Mouse (Mus musculus) liver, postnatal 0 days (tissue): Measurements from ENCODE around the gene Cenpp. TPM values are rescaled to one million over a fixed set of nuclear protein-coding genes. Genes with fewer than 3 reads are reported as not detected.

Experiments used
- ATAC-seq: fragments of 200-750 bp; cut with Nextera tagmentation; 2 replicates; pipeline ENCODE4 v1.8.0; 2017; ENCODE audit warnings: mild to moderate bottlenecking, moderate library complexity
- DNase-seq: peaks from one replicate; pipeline ENCODE4 v3.0.0-alpha.2; 2016
- H3K27ac ChIP-seq: fragments of 300-500 bp; sonication (generic); 2 replicates; pipeline ENCODE4 v1.5.1; 2014; ENCODE audit warnings: antibody characterized with exemption, moderate library complexity, mild to moderate bottlenecking, low read depth
- H3K27me3 ChIP-seq: fragments of 300-500 bp; sonication (generic); 2 replicates; pipeline ENCODE4 v1.6.1; 2014; ENCODE audit warnings: low read length, control low read depth, mixed read lengths; ENCODE audit not compliant: insufficient read depth
- H3K36me3 ChIP-seq: fragments of 300-500 bp; sonication (generic); replicated peaks from 2 replicates; pipeline ENCODE4 v1.6.1; 2014; ENCODE audit warnings: mild to moderate bottlenecking, control low read depth, low read length, moderate library complexity, mixed read lengths; ENCODE audit not compliant: insufficient read depth
- H3K4me1 ChIP-seq: fragments of 300-500 bp; sonication (generic); 2 replicates; pipeline ENCODE4 v1.6.1; 2014; ENCODE audit warnings: antibody characterized with exemption, mild to moderate bottlenecking, control low read depth; ENCODE audit not compliant: insufficient read depth
- H3K4me2 ChIP-seq: fragments of 300-500 bp; sonication (generic); 2 replicates; pipeline ENCODE4 v1.6.1; 2014; ENCODE audit warnings: low read depth, mild to moderate bottlenecking, low read length, moderate library complexity, mixed read lengths
- H3K4me3 ChIP-seq: fragments of 300-500 bp; sonication (generic); 2 replicates; pipeline ENCODE4 v1.5.1; 2014; ENCODE audit warnings: low read depth, low read length
- H3K9ac ChIP-seq: fragments of 300-500 bp; sonication (generic); replicated peaks from 2 replicates; pipeline ENCODE4 v1.6.1; 2014; ENCODE audit warnings: mild to moderate bottlenecking, moderate library complexity
- H3K9me3 ChIP-seq: fragments of 300-500 bp; sonication (generic); 2 replicates; pipeline ENCODE4 v1.6.1; 2016; ENCODE audit warnings: mild to moderate bottlenecking, control low read depth, low read length, mixed read lengths
- CTCF ChIP-seq: sonication (generic); IDR thresholded peaks from 2 replicates; pipeline ENCODE4 v1.5.1; 2016; ENCODE audit warnings: antibody characterized with exemption, low read depth
- EP300 ChIP-seq: IDR thresholded peaks from 2 replicates; pipeline ENCODE4 v1.6.1; 2016; ENCODE audit warnings: antibody characterized with exemption, low read depth, mild to moderate bottlenecking
- WGBS: fragments of 180-500 bp; shearing (Covaris S2); extraction: QIAGEN DNeasy Blood & Tissue Kit; methylation state at CpG from one replicate; pipeline ENCODE4 v1.1.7; 2014; ENCODE audit not compliant: insufficient replicate concordance; 5-methylcytosine and 5-hydroxymethylcytosine counted together
- polyA plus RNA-seq: library from polyadenylated mRNA; unstranded; fragments of >200 nt; fragmentation: Nextera tagmentation; extraction: Ambion mirVana; gene quantifications from 2 replicates; pipeline ENCODE4 v1.2.1, GENCODE M21; 2015

The Cenpp gene
- polyA plus RNA-seq, 1 experiment from 2014 or later = 13.7 TPM

DNA sequence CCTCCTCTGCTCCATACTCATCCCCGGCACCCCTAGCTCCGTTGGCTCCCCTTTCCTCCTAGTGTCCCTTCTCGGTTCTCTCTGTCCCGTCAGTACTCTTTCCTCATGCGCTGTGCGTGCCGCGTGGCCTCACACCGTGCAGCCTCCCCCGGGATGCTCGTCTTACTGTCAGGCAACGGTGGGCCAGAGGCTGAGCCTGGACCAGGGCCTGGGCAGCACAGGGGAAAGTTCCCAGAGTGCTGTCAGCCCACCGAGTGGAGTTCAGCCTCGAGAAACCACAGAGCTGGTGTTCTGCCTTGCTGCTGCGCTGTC, 231.0 kb downstream of the Cenpp start:
- Histone ChIP-seq H3K27ac (peak overlapping the region; percentile 86), H3K4me3 (peak overlapping the region; percentile 89), H3K4me1 (peaks cover 43% of the 10 kb centered on the region), H3K36me3 (no peaks in the 10 kb centered on the region), H3K9me3 (no peaks in the 10 kb centered on the region), H3K4me2 (peak overlapping the region; percentile 98), H3K9ac (peak overlapping the region; percentile 74), H3K27me3 (no peaks in the 10 kb centered on the region)
- under 1% methylated on average over 15 of the region's 15 CpGs for WGBS
- TF ChIP-seq EP300 (no peak), CTCF (no peak)
- ATAC-seq = peak; percentile 45
- DNase-seq = no peak

DNA sequence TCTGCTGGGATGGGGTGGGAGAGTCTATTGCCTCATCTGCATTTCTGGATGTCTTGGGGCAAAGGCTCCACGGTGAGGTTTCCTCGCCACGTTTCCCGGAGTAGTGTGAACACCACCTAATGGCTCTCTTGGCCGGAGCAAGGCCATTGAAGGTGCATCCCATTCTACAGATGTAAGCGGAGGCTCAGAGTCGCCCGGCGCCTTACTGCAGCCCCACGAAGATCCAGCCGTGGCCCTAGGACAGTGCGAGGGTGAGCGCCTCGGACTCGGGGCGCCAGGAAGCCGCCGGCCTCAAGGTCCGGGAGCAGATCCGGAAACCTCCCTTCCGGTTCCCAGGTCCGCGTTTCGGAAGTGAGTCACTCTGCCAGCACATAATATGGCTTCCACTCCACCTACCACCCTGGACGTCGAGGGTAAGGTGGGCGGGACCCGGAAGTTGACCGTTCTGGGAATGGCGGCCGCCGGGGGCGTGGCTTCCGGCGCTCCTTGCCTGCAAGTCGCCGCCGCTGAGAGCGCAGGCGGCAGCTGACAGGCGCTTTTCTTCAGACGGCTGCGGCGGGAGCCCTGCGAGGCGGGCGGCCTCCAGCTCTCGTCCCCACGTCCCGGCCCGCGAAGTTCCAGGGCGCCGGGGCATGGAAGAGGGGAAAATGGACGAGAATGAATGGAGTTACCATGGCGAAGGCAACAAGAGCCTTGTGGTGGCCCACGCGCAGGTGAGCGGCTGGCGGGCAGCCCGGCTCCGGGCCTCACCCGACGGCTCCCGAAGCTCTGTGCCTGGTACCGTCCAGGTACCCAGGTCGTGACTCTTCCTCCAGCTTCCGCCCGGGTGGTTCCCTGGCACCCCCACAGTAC, 231.6 kb downstream of the Cenpp start, which contains the start of gene Ippk:
Gene Ippk (plus strand): TSS at position 496 of the 852 bp plus-strand sequence.
- Histone ChIP-seq H3K4me3 (peak within 1 kb of the TSS; percentile 89), H3K9me3 (no peaks in the 10 kb centered on the region), H3K4me2 (peak within 1 kb of the TSS; percentile 98), H3K27ac (peak within 1 kb of the TSS; percentile 86), H3K27me3 (no peaks in the 10 kb centered on the region), H3K9ac (peak within 1 kb of the TSS; percentile 74), H3K4me1 (peaks cover 43% of the 10 kb centered on the region), H3K36me3 (no peaks in the 10 kb centered on the region)
- peak; percentile 99 for DNase-seq
- WGBS = 1% methylated on average over 67 of the region's 69 CpGs
- ATAC-seq = peak; percentile 98
- TF ChIP-seq EP300 (peak; percentile 47; the same call in 1 of the 2 replicates), CTCF (no peak; the same call in 1 of the 2 replicates)

Other genes with a start within 250 kb of the Cenpp start
- gene Ippk, start 231.5 kb downstream of the Cenpp start, polyA plus RNA-seq = 5.9 and 6.0 TPM in 2 replicates
- gene Tes3-ps, start 159.5 kb downstream of the Cenpp start, polyA plus RNA-seq = 0.47 TPM in 2 replicates
- 0.31 and 0.38 TPM in 2 replicates for gene Ecm2, start 148.0 kb downstream of the Cenpp start, polyA plus RNA-seq
- gene Aspn, start 108.3 kb downstream of the Cenpp start, polyA plus RNA-seq = 0.93 and 1.8 TPM in 2 replicates
- gene Omd, start 70.3 kb downstream of the Cenpp start, polyA plus RNA-seq = 0.19 and 0.21 TPM in 2 replicates
- gene Ogn, start 44.7 kb downstream of the Cenpp start, polyA plus RNA-seq = 1.3 and 1.6 TPM in 2 replicates
- gene Nol8, start 293 bp upstream of the Cenpp start, polyA plus RNA-seq = 6.8 and 8.0 TPM in 2 replicates
- 13.4 and 16.9 TPM in 2 replicates for gene Iars, start 29.3 kb upstream of the Cenpp start, polyA plus RNA-seq
- 0.04 TPM in 1 of 2 replicates, not detected in the other for gene Gm30302, start 146.2 kb upstream of the Cenpp start, polyA plus RNA-seq